Mouse (Mus musculus) brain, embryonic 18.5 days (tissue): ENCODE results near the gene Sp2.

Experiments
- DNase-seq: peaks from one replicate; pipeline ENCODE4 v3.0.0-alpha.2; 2012; ENCODE audit warnings: low read depth, low spot score

Gene Sp2

GRCm38 (mm10) chr11:96912682-96913081, 70.1 kb downstream of the Sp2 start:
- DNase-seq: no peak

GRCm38 (mm10) chr11:96910003-96910402, 72.8 kb downstream of the Sp2 start:
- no peak for DNase-seq

GRCm38 (mm10) chr11:96908594-96908993, 74.2 kb downstream of the Sp2 start:
- no peak for DNase-seq

GRCm38 (mm10) chr11:96906431-96907161, 76.2 kb downstream of the Sp2 start:
- DNase-seq: no peak
